Mouse (Mus musculus) heart, embryonic 16.5 days (tissue): Measurements from ENCODE around the gene Kdm2a. TPM values are rescaled to one million over a fixed set of nuclear protein-coding genes. Genes with fewer than 3 reads are reported as not detected.

Experiments used
- ATAC-seq: fragments of 200-750 bp; cut with Nextera tagmentation; replicated peaks from 2 replicates; pipeline ENCODE4 v1.8.0; 2017; ENCODE audit warnings: moderate number of reproducible peaks; ENCODE audit not compliant: insufficient read depth, low FRiP score; ENCODE audit errors: extremely low read depth
- H3K27ac ChIP-seq: fragments of 300-500 bp; sonication (generic); 2 replicates; pipeline ENCODE4 v1.5.1; 2014; ENCODE audit warnings: mild to moderate bottlenecking, low read length, control low read depth, moderate library complexity
- H3K27me3 ChIP-seq: fragments of 300-500 bp; sonication (generic); 2 replicates; pipeline ENCODE4 v1.6.1; 2014; ENCODE audit warnings: low read length, mixed read lengths; ENCODE audit not compliant: control insufficient read depth, insufficient read depth
- H3K36me3 ChIP-seq: fragments of 300-500 bp; sonication (generic); 2 replicates; pipeline ENCODE4 v1.6.1; 2014; ENCODE audit not compliant: control insufficient read depth, insufficient read depth
- H3K4me1 ChIP-seq: fragments of 300-500 bp; sonication (generic); 2 replicates; pipeline ENCODE4 v1.6.1; 2014; ENCODE audit warnings: low read length, mixed read lengths; ENCODE audit not compliant: control insufficient read depth, insufficient read depth
- H3K4me2 ChIP-seq: fragments of 300-500 bp; sonication (generic); 2 replicates; pipeline ENCODE4 v1.6.1; 2014; ENCODE audit warnings: low read depth, mild to moderate bottlenecking, control low read depth, low read length
- H3K4me3 ChIP-seq: fragments of 300-500 bp; sonication (generic); 2 replicates; pipeline ENCODE4 v1.5.1; 2014; ENCODE audit warnings: mild to moderate bottlenecking, control low read depth, low read length
- H3K9ac ChIP-seq: fragments of 300-500 bp; sonication (generic); 2 replicates; pipeline ENCODE4 v1.6.1; 2014; ENCODE audit warnings: low read length, control low read depth
- H3K9me3 ChIP-seq: fragments of 300-500 bp; sonication (generic); replicated peaks from 2 replicates; pipeline ENCODE4 v1.6.1; 2016; ENCODE audit warnings: low read length; ENCODE audit not compliant: control insufficient read depth
- WGBS: fragments of 180-500 bp; shearing (Covaris S2); extraction: QIAGEN DNeasy Blood & Tissue Kit; methylation state at CpG from one replicate; pipeline ENCODE4 v1.1.7; 2014; 5-methylcytosine and 5-hydroxymethylcytosine counted together
- polyA plus RNA-seq: library from polyadenylated mRNA; unstranded; fragments of >200 nt; fragmentation: Nextera tagmentation; extraction: Ambion mirVana; gene quantifications from 2 replicates; pipeline ENCODE4 v1.2.1, GENCODE M21; 2015

Kdm2a gene
- polyA plus RNA-seq, 1 experiment from 2014 or later, result 35.9 TPM

GRCm38 (mm10) chr19:4291161-4291560 lies 106.9 kb downstream of the Kdm2a start:
- no peak overlapping the region for H3K4me2 ChIP-seq
- no peak overlapping the region for H3K9ac ChIP-seq
- H3K27ac ChIP-seq, result no peak overlapping the region
- no peak for ATAC-seq
- WGBS, result 92% methylated on average over 11 of the region's 11 CpGs
- H3K36me3 ChIP-seq, result peaks cover 53% of the 10 kb centered on the region
- H3K27me3 ChIP-seq, result no peaks in the 10 kb centered on the region
- no peaks in the 10 kb centered on the region for H3K4me1 ChIP-seq
- H3K4me3 ChIP-seq, result no peak overlapping the region
- H3K9me3 ChIP-seq, result no peaks in the 10 kb centered on the region

GRCm38 (mm10) chr19:4290749-4291148 lies 107.3 kb downstream of the Kdm2a start:
- ATAC-seq, result no peak
- no peak overlapping the region for H3K27ac ChIP-seq
- H3K27me3 ChIP-seq, result no peaks in the 10 kb centered on the region
- no peak overlapping the region for H3K9ac ChIP-seq
- H3K4me3 ChIP-seq, result no peak overlapping the region
- H3K9me3 ChIP-seq, result no peaks in the 10 kb centered on the region
- peaks cover 57% of the 10 kb centered on the region for H3K36me3 ChIP-seq
- H3K4me1 ChIP-seq, result no peaks in the 10 kb centered on the region
- 83% methylated on average over 15 of the region's 15 CpGs for WGBS
- H3K4me2 ChIP-seq, result no peak overlapping the region

GRCm38 (mm10) chr19:4283653-4284052 lies 114.4 kb downstream of the Kdm2a start:
- Histone ChIP-seq H3K4me2 (peak overlapping the region; percentile 84), H3K27ac (no peak overlapping the region; the same call in 1 of the 2 replicates), H3K9me3 (0 out of 2 replicates have a peak, but pooled peaks cover 3% of the 10 kb centered on the region), H3K9ac (no peak overlapping the region; the same call in 1 of the 2 replicates), H3K4me1 (no peaks in the 10 kb centered on the region; the same call in 1 of the 2 replicates), H3K4me3 (peak overlapping the region; percentile 65), H3K36me3 (peaks cover 30% of the 10 kb centered on the region), H3K27me3 (no peaks in the 10 kb centered on the region)
- 46% methylated on average over 7 of the region's 7 CpGs for WGBS
- ATAC-seq, result no peak

DNA sequence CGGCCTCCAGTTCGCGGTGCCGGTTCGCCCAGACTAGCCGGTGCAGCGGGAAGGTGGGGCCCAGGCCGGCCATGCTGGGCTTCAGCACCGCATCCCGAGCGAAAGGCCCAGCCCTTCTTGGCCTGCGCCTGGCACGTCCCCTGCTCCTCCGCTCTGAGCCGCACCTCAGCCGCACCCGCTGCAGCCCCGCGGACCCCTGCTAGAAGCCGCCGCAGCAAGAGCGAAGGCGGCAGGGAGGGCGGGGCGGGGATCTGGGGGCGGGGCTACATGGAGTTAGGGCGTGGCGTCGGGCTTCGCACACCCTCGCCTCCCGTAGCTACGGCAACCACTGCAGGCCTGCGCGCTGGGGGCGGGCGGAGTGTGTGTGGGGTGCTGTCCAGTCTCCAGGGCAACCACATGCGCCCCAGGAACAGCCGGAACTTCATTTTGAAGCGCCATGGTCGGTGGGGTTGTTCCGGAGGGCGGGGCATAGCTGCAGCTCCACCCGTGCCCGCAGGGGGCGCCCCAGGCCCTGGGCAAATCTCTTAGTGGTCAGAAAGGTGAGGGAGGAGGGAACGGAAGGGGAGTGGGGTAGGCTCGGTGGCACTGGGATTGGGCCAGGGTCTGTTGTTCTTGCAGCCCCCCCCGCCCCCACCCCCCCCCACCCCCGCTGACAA lies 115.1 kb downstream of the Kdm2a start, which contains the start of gene Ankrd13d:
Gene Ankrd13d (minus strand): TSS at position 240 of the 656 bp plus-strand sequence.
- Histone ChIP-seq H3K4me2 (peak within 1 kb of the TSS; percentile 84), H3K4me3 (peak within 1 kb of the TSS; percentile 65), H3K36me3 (peaks cover 25% of the 10 kb centered on the region), H3K4me1 (no peaks in the 10 kb centered on the region; the same call in 1 of the 2 replicates), H3K9me3 (0 out of 2 replicates have a peak, but pooled peaks cover 3% of the 10 kb centered on the region), H3K27ac (no peak within 1 kb of the TSS; the same call in 1 of the 2 replicates), H3K9ac (peak within 1 kb of the TSS; percentile 72), H3K27me3 (no peaks in the 10 kb centered on the region)
- WGBS, result 0% methylated on average over 48 of the region's 50 CpGs
- peak; percentile 90 for ATAC-seq

DNA sequence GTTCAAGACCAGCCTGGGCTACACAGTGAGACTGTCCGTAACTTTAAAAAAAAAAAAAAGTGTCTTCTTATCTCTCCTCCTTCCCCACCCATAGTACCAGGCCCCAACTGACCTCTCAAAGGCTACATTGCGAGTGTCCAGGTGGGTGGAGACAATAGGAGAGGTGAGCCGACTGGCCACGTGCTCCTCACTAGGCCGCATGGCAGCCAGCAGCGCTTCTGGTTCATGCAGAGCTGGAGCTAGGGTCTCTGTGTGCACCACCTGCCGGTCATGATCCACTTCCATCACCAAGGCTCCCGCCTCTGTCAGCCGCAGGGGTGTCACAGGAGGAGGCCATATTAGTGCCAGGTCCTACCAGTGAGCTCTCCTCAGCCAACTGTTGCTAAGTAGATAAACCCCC lies 117.7 kb downstream of the Kdm2a start:
- Histone ChIP-seq H3K4me1 (no peaks in the 10 kb centered on the region; the same call in 1 of the 2 replicates), H3K9me3 (peaks cover 7% of the 10 kb centered on the region; the same call in 1 of the 2 replicates), H3K4me3 (no peak overlapping the region), H3K9ac (no peak overlapping the region), H3K27ac (no peak overlapping the region), H3K27me3 (no peaks in the 10 kb centered on the region), H3K36me3 (peaks cover 6% of the 10 kb centered on the region), H3K4me2 (no peak overlapping the region)
- no peak for ATAC-seq
- 90% methylated on average over 9 of the region's 9 CpGs for WGBS

- ATAC-seq, result no peak
- Histone ChIP-seq H3K9me3 (peaks cover 7% of the 10 kb centered on the region; the same call in 1 of the 2 replicates), H3K27ac (no peak overlapping the region), H3K4me1 (no peaks in the 10 kb centered on the region; the same call in 1 of the 2 replicates), H3K9ac (no peak overlapping the region), H3K4me3 (no peak overlapping the region), H3K27me3 (no peaks in the 10 kb centered on the region), H3K4me2 (no peak overlapping the region), H3K36me3 (peaks cover 5% of the 10 kb centered on the region; the same call in 1 of the 2 replicates)
- WGBS, result 96% methylated on average over 1 of the region's 1 CpGs
Measured at GRCm38 (mm10) chr19:4279487-4279886, 118.6 kb downstream of the Kdm2a start.

GRCm38 (mm10) chr19:4270972-4271371 lies 127.1 kb downstream of the Kdm2a start:
- Histone ChIP-seq H3K27ac (no peak overlapping the region), H3K4me2 (no peak overlapping the region), H3K4me1 (peaks cover 14% of the 10 kb centered on the region; the same call in 1 of the 2 replicates), H3K27me3 (no peaks in the 10 kb centered on the region), H3K9me3 (peaks cover 2% of the 10 kb centered on the region; the same call in 1 of the 2 replicates), H3K4me3 (no peak overlapping the region), H3K36me3 (peaks cover under 1% of the 10 kb centered on the region; the same call in 1 of the 2 replicates), H3K9ac (no peak overlapping the region)
- ATAC-seq, result no peak
- 88% methylated on average over 11 of the region's 11 CpGs for WGBS

- Histone ChIP-seq H3K4me1 (peaks cover 14% of the 10 kb centered on the region; the same call in 1 of the 2 replicates), H3K9me3 (no peaks in the 10 kb centered on the region), H3K36me3 (no peaks in the 10 kb centered on the region), H3K27me3 (no peaks in the 10 kb centered on the region), H3K4me2 (no peak overlapping the region), H3K9ac (no peak overlapping the region), H3K4me3 (no peak overlapping the region), H3K27ac (no peak overlapping the region)
- no peak for ATAC-seq
- WGBS, result 65% methylated on average over 6 of the region's 6 CpGs
Measured at GRCm38 (mm10) chr19:4270187-4270586, 127.9 kb downstream of the Kdm2a start.
